Mouse (Mus musculus) MEL (cell line): ENCODE results near the gene Igsf8. TPM values are rescaled to one million over a fixed set of nuclear protein-coding genes. Genes with fewer than 3 reads are reported as not detected.

Experiments used
- DNase-seq: peaks from one replicate; pipeline ENCODE4 v3.0.0; 2011; ENCODE audit warnings: low read depth, low spot score
- H3K27ac ChIP-seq: 2 replicates; pipeline ENCODE4 v1.5.1; 2012; ENCODE audit warnings: low read depth, mild to moderate bottlenecking, control low read depth, low read length, moderate library complexity; ENCODE audit not compliant: control insufficient read depth
- H3K27me3 ChIP-seq, 2 experiments: fragments of 150-350 bp in 1 of 2; sonication (generic) in 1 of 2; 2 replicates each; pipeline ENCODE4 v1.6.1; 2012; ENCODE audit warnings: low read length in 2 of 2, mild to moderate bottlenecking in 2 of 2, improper control_type of control experiment in 1 of 2, moderate library complexity in 1 of 2; ENCODE audit not compliant: insufficient read depth in 2 of 2, control insufficient read depth in 1 of 2
- H3K36me3 ChIP-seq, 2 experiments: 2 replicates each; pipeline ENCODE4 v1.6.1; 2012 to 2014; ENCODE audit warnings: low read length in 2 of 2, improper control_type of control experiment in 1 of 2, inconsistent platforms in 1 of 2, mild to moderate bottlenecking in 1 of 2; ENCODE audit not compliant: insufficient read depth in 2 of 2, control insufficient read depth in 1 of 2
- H3K4me1 ChIP-seq, 2 experiments: fragments of 150-350 bp in 1 of 2; sonication (generic) in 1 of 2; 2 replicates each; pipeline ENCODE4 v1.6.1; 2012; ENCODE audit warnings: low read length in 2 of 2, improper control_type of control experiment in 1 of 2, mild to moderate bottlenecking in 1 of 2; ENCODE audit not compliant: insufficient read depth in 2 of 2, control insufficient read depth in 1 of 2
- H3K4me3 ChIP-seq, 2 experiments: fragments of 150-350 bp in 1 of 2; sonication (generic) in 1 of 2; 2 replicates each; pipeline ENCODE4 v1.5.1; 2012; ENCODE audit warnings: low read depth in 2 of 2, low read length in 2 of 2, mild to moderate bottlenecking in 2 of 2, moderate library complexity in 2 of 2, control low read depth in 1 of 2, improper control_type of control experiment in 1 of 2; ENCODE audit not compliant: control insufficient read depth in 1 of 2, insufficient read depth in 1 of 2
- H3K79me2 ChIP-seq: 2 replicates; pipeline ENCODE4 v1.6.1; 2012; ENCODE audit warnings: mild to moderate bottlenecking, low read length, moderate library complexity; ENCODE audit not compliant: control insufficient read depth, poor library complexity, insufficient read depth
- H3K9ac ChIP-seq: 2 replicates; pipeline ENCODE4 v1.6.1; 2012; ENCODE audit warnings: low read depth, mild to moderate bottlenecking, control low read depth, low read length, moderate library complexity; ENCODE audit not compliant: control insufficient read depth, poor library complexity, severe bottlenecking
- H3K9me3 ChIP-seq: fragments of 150-350 bp; sonication (generic); replicated peaks from 2 replicates; pipeline ENCODE4 v1.6.1; 2012; ENCODE audit warnings: mild to moderate bottlenecking, low read length, improper control_type of control experiment, moderate library complexity; ENCODE audit not compliant: insufficient read depth
- CHD2 ChIP-seq: IDR thresholded peaks from 2 replicates; pipeline ENCODE4 v1.6.1; 2011; ENCODE audit warnings: low read length, improper control_type of control experiment
- E2F4 ChIP-seq: IDR thresholded peaks from 2 replicates; pipeline ENCODE4 v1.6.1; 2011; ENCODE audit warnings: low read depth, low read length, improper control_type of control experiment, borderline replicate concordance
- JUND ChIP-seq: IDR thresholded peaks from 2 replicates; pipeline ENCODE4 v1.6.1; 2011; ENCODE audit warnings: low read depth, mild to moderate bottlenecking, improper control_type of control experiment, low read length
- KAT2A ChIP-seq: conservative IDR thresholded peaks from 2 replicates; pipeline ENCODE4 v1.6.1; 2012; ENCODE audit warnings: low read depth, low read length, improper control_type of control experiment, inconsistent platforms
- MAFK ChIP-seq: IDR thresholded peaks from 2 replicates; pipeline ENCODE4 v1.6.1; 2011; ENCODE audit warnings: low read depth, mild to moderate bottlenecking, low read length, improper control_type of control experiment, borderline replicate concordance
- MXI1 ChIP-seq: IDR thresholded peaks from 2 replicates; pipeline ENCODE4 v1.6.1; 2011; ENCODE audit warnings: mild to moderate bottlenecking, low read depth, low read length, improper control_type of control experiment
- MYB ChIP-seq: IDR thresholded peaks from 2 replicates; pipeline ENCODE4 v1.6.1; 2011; ENCODE audit warnings: mild to moderate bottlenecking, low read depth, low read length, improper control_type of control experiment
- MYC ChIP-seq: IDR thresholded peaks from 2 replicates; pipeline ENCODE4 v1.6.1; 2011; ENCODE audit warnings: low read depth, mild to moderate bottlenecking, low read length, improper control_type of control experiment, moderate library complexity
- NELFE ChIP-seq: IDR thresholded peaks from 2 replicates; pipeline ENCODE4 v1.6.1; 2011; ENCODE audit warnings: low read depth, low read length, improper control_type of control experiment
- RAD21 ChIP-seq: IDR thresholded peaks from 2 replicates; pipeline ENCODE4 v1.6.1; 2011; ENCODE audit warnings: mild to moderate bottlenecking, low read depth, low read length, improper control_type of control experiment
- SIN3A ChIP-seq: IDR thresholded peaks from 2 replicates; pipeline ENCODE4 v1.6.1; 2012; ENCODE audit warnings: low read length, improper control_type of control experiment, inconsistent platforms
- USF2 ChIP-seq, 2 experiments: IDR thresholded peaks; 2 replicates each; pipeline ENCODE4 v1.6.1; 2011 to 2012; ENCODE audit warnings: improper control_type of control experiment in 2 of 2, low read length in 2 of 2, borderline replicate concordance in 1 of 2, inconsistent platforms in 1 of 2, low read depth in 1 of 2, mild to moderate bottlenecking in 1 of 2; ENCODE audit not compliant: insufficient read depth in 1 of 2
- ZNF384 ChIP-seq: IDR thresholded peaks from 2 replicates; pipeline ENCODE4 v1.6.1; 2012; ENCODE audit warnings: low read depth, mild to moderate bottlenecking, inconsistent platforms, low read length, improper control_type of control experiment
- polyA plus RNA-seq, 2 experiments: library from polyadenylated mRNA; stranded (reverse) in 1 of 2; unstranded in 1 of 2; fragments of >175 nt in 1 of 2; fragments of >200 nt in 1 of 2; gene quantifications; 2 replicates each; pipeline versions ENCODE4 v1.2.1 to v1.2.4; 2012; ENCODE audit warnings: low replicate concordance in 2 of 2, low read depth in 1 of 2; ENCODE audit not compliant: insufficient read length in 2 of 2, insufficient read depth in 1 of 2, missing spikeins in 1 of 2
- total RNA-seq: library from RNA; depleted of rRNA; stranded (reverse); fragments of 300-350 nt; gene quantifications from 2 replicates; pipeline ENCODE4 v1.2.3, GENCODE M21; 2012

Gene Igsf8
- total and polyA plus RNA-seq, 3 experiments = 88.0 to 97.2 TPM; not detected in 1

GRCm38 (mm10) chr1:172335804-172336203 is 74.4 kb downstream of the Igsf8 start:
- Histone ChIP-seq H3K36me3 (peaks cover 0 to 4% of the 10 kb centered on the region in 2 experiments; a peak in 1 of 4 replicates), H3K9ac (no peak overlapping the region), H3K27ac (no peak overlapping the region), H3K79me2 (no peaks in the 10 kb centered on the region), H3K27me3 (peaks cover 5 to 11% of the 10 kb centered on the region in 2 experiments), H3K4me3 (no peak overlapping the region), H3K9me3 (no peaks in the 10 kb centered on the region), H3K4me1 (peaks cover 0 to 7% of the 10 kb centered on the region in 2 experiments; a peak in 2 of 4 replicates)
- DNase-seq = peak; percentile 19
- TF ChIP-seq MYB (no peak), MXI1 (no peak), JUND (no peak), MYC (no peak), MAFK (no peak), CHD2 (no peak), SIN3A (no peak), KAT2A (no peak), NELFE (no peak), USF2 (IDR thresholded peaks at IDR 0.05; ENCODE audit: borderline replicate concordance in 1 of 2, insufficient read depth in 1 of 2, low read depth in 1 of 2, low read length in 2 of 2) (no peak), ZNF384 (no peak)

GRCm38 (mm10) chr1:172337411-172338185 is 76.2 kb downstream of the Igsf8 start:
- Histone ChIP-seq H3K4me1 (peaks cover 0 to 12% of the 10 kb centered on the region in 2 experiments; a peak in 2 of 4 replicates), H3K9ac (no peak overlapping the region), H3K4me3 (no peak overlapping the region)
- no peak for DNase-seq
- TF ChIP-seq E2F4 = no peak
- TF ChIP-seq RAD21 = no peak
- TF ChIP-seq, all 39 proteins: peak for 0
- H3K27me3 ChIP-seq = peaks cover 5 to 6% of the 10 kb centered on the region in 2 experiments
- H3K27ac ChIP-seq = no peak overlapping the region
- H3K79me2 ChIP-seq = no peaks in the 10 kb centered on the region
- peaks cover 0 to 6% of the 10 kb centered on the region in 2 experiments; a peak in 1 of 4 replicates for H3K36me3 ChIP-seq
- no peaks in the 10 kb centered on the region for H3K9me3 ChIP-seq
